Mouse (Mus musculus): ENCODE results near the gene Rnf17. TPM values are rescaled to one million over a fixed set of nuclear protein-coding genes. Genes with fewer than 3 reads are reported as not detected.
A peak's percentile ranks its signal among the peaks of the same experiment; 100 is the strongest.

Rnf17 gene
- 1.3 and 2.1 TPM in 2 replicates for polyA plus RNA-seq (2014; fragmentation: Nextera tagmentation; extraction: Ambion mirVana)

- Histone ChIP-seq H3K27ac (ENCODE audit: low read depth) (no peak within 1 kb of the TSS), H3K4me1 (replicated peaks; ENCODE audit: control insufficient read depth, insufficient read depth, low read length) (no peaks in the 10 kb centered on the region), H3K4me2 (ENCODE audit: low read length) (no peak within 1 kb of the TSS), H3K36me3 (ENCODE audit: control insufficient read depth, insufficient read depth, low read length) (no peaks in the 10 kb centered on the region), H3K9ac (ENCODE audit: low read length) (no peak within 1 kb of the TSS), H3K4me3 (ENCODE audit: low read depth, low read length) (no peak within 1 kb of the TSS), H3K9me3 (ENCODE audit: control insufficient read depth, low read length) (no peaks in the 10 kb centered on the region), H3K27me3 (replicated peaks; ENCODE audit: control insufficient read depth, insufficient read depth, low read length) (no peaks in the 10 kb centered on the region)
- DNase-seq (ENCODE audit: low spot score) (no peak), ATAC-seq (replicated peaks; ENCODE audit: low FRiP score, low TSS enrichment, low read depth) (no peak)
- 70% methylated on average over 34 of the region's 34 CpGs for WGBS
Observed at GRCm38 (mm10) chr14:56402311-56403071, at the start of gene Rnf17. TSS of gene Rnf17 (plus strand) at chr14:56402581.

DNA sequence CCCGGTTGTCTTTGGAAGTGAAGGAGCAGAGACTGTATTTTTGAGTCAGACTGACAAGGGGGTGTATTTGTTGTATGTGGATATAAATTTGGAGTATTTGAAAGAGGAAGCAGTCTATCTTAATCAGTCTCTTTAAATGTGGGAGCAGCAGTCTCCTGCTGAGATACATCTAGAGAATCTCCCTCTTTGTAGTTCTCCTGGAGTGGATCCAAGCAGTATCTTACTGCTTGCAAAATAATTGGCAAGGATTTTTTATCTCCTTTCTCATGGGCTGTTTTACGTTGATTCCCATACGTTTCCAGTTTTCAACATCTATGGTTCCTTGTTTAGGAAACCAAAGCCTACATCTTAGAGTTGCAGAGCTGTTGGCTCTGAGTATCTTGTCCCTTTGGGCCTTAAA, 47.6 kb upstream of the Rnf17 start:
- DNase-seq (ENCODE audit: low spot score) = no peak
- no peak for ATAC-seq (replicated peaks; ENCODE audit: low FRiP score, low TSS enrichment, low read depth)
- WGBS = 71% methylated on average over 3 of the region's 3 CpGs
- no peak overlapping the region for H3K4me3 ChIP-seq (ENCODE audit: low read depth, low read length)
- H3K4me1 ChIP-seq (replicated peaks; ENCODE audit: control insufficient read depth, insufficient read depth, low read length) = no peaks in the 10 kb centered on the region
- no peak overlapping the region for H3K27ac ChIP-seq (ENCODE audit: low read depth)
- no peak overlapping the region for H3K4me2 ChIP-seq (ENCODE audit: low read length)
- H3K9me3 ChIP-seq (ENCODE audit: control insufficient read depth, low read length) = no peaks in the 10 kb centered on the region
- no peaks in the 10 kb centered on the region for H3K27me3 ChIP-seq (replicated peaks; ENCODE audit: control insufficient read depth, insufficient read depth, low read length)
- H3K9ac ChIP-seq (ENCODE audit: low read length) = no peak overlapping the region
- no peaks in the 10 kb centered on the region for H3K36me3 ChIP-seq (ENCODE audit: control insufficient read depth, insufficient read depth, low read length)

- Histone ChIP-seq H3K9me3 (ENCODE audit: control insufficient read depth, low read length) (no peaks in the 10 kb centered on the region), H3K27me3 (replicated peaks; ENCODE audit: control insufficient read depth, insufficient read depth, low read length) (no peaks in the 10 kb centered on the region), H3K9ac (ENCODE audit: low read length) (no peak overlapping the region), H3K27ac (ENCODE audit: low read depth) (no peak overlapping the region), H3K4me1 (replicated peaks; ENCODE audit: control insufficient read depth, insufficient read depth, low read length) (no peaks in the 10 kb centered on the region), H3K4me2 (ENCODE audit: low read length) (no peak overlapping the region), H3K36me3 (ENCODE audit: control insufficient read depth, insufficient read depth, low read length) (no peaks in the 10 kb centered on the region), H3K4me3 (ENCODE audit: low read depth, low read length) (no peak overlapping the region)
- WGBS = 54% methylated on average over 8 of the region's 8 CpGs
- no peak for ATAC-seq (replicated peaks; ENCODE audit: low FRiP score, low TSS enrichment, low read depth)
- no peak for DNase-seq (ENCODE audit: low spot score)
Observed at GRCm38 (mm10) chr14:56355396-56355795, 47.0 kb upstream of the Rnf17 start.

GRCm38 (mm10) chr14:56356196-56356595, 46.2 kb upstream of the Rnf17 start:
- Histone ChIP-seq H3K9ac (ENCODE audit: low read length) (no peak overlapping the region), H3K36me3 (ENCODE audit: control insufficient read depth, insufficient read depth, low read length) (no peaks in the 10 kb centered on the region), H3K27ac (ENCODE audit: low read depth) (no peak overlapping the region), H3K27me3 (replicated peaks; ENCODE audit: control insufficient read depth, insufficient read depth, low read length) (no peaks in the 10 kb centered on the region), H3K4me1 (replicated peaks; ENCODE audit: control insufficient read depth, insufficient read depth, low read length) (no peaks in the 10 kb centered on the region), H3K4me2 (ENCODE audit: low read length) (no peak overlapping the region), H3K4me3 (ENCODE audit: low read depth, low read length) (no peak overlapping the region), H3K9me3 (ENCODE audit: control insufficient read depth, low read length) (no peaks in the 10 kb centered on the region)
- 88% methylated on average over 6 of the region's 6 CpGs for WGBS
- ATAC-seq (replicated peaks; ENCODE audit: low FRiP score, low TSS enrichment, low read depth) (no peak), DNase-seq (ENCODE audit: low spot score) (no peak)

DNA sequence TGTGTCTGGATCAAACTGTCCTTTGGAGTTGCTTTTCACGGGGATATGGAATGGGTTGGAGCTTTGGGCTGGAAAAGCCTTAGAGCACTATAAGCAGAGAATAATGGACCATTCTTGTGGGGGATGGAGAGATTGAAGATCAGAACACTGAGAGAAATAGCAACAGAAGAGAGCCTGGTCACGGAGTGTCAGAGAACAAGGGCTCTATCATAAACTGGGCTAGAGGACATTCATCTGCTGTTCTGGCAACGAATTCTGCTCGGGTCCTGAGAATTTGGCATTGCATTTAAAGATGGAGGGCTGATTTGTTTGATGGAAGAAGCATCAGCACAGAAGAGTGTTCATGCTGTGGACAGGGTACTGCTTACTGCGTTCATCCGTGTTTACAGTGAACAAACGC, 44.0 kb upstream of the Rnf17 start:
- Histone ChIP-seq H3K4me2 (ENCODE audit: low read length) (no peak overlapping the region), H3K36me3 (ENCODE audit: control insufficient read depth, insufficient read depth, low read length) (no peaks in the 10 kb centered on the region), H3K4me1 (replicated peaks; ENCODE audit: control insufficient read depth, insufficient read depth, low read length) (no peaks in the 10 kb centered on the region), H3K27me3 (replicated peaks; ENCODE audit: control insufficient read depth, insufficient read depth, low read length) (peaks cover under 1% of the 10 kb centered on the region; the same call in 1 of the 2 replicates), H3K9ac (ENCODE audit: low read length) (no peak overlapping the region), H3K9me3 (ENCODE audit: control insufficient read depth, low read length) (no peaks in the 10 kb centered on the region), H3K27ac (ENCODE audit: low read depth) (no peak overlapping the region), H3K4me3 (ENCODE audit: low read depth, low read length) (no peak overlapping the region)
- DNase-seq (ENCODE audit: low spot score) (no peak), ATAC-seq (replicated peaks; ENCODE audit: low FRiP score, low TSS enrichment, low read depth) (no peak)
- 77% methylated on average over 7 of the region's 7 CpGs for WGBS

- Histone ChIP-seq H3K27ac (ENCODE audit: low read depth) (no peak overlapping the region), H3K36me3 (ENCODE audit: control insufficient read depth, insufficient read depth, low read length) (no peaks in the 10 kb centered on the region), H3K9me3 (ENCODE audit: control insufficient read depth, low read length) (no peaks in the 10 kb centered on the region), H3K4me3 (ENCODE audit: low read depth, low read length) (no peak overlapping the region), H3K27me3 (replicated peaks; ENCODE audit: control insufficient read depth, insufficient read depth, low read length) (peaks cover 7% of the 10 kb centered on the region), H3K4me1 (replicated peaks; ENCODE audit: control insufficient read depth, insufficient read depth, low read length) (no peaks in the 10 kb centered on the region), H3K4me2 (ENCODE audit: low read length) (no peak overlapping the region), H3K9ac (ENCODE audit: low read length) (no peak overlapping the region)
- DNase-seq (ENCODE audit: low spot score) = no peak
- no peak for ATAC-seq (replicated peaks; ENCODE audit: low FRiP score, low TSS enrichment, low read depth)
- WGBS = 79% methylated on average over 6 of the region's 6 CpGs
Observed at GRCm38 (mm10) chr14:56359131-56359530, 43.2 kb upstream of the Rnf17 start.

- H3K9ac ChIP-seq (ENCODE audit: low read length) = no peak within 1 kb of the TSS
- WGBS = under 1% methylated on average over 48 of the region's 48 CpGs
Observed at GRCm38 (mm10) chr14:56364711-56365237, 37.6 kb upstream of the Rnf17 start, which contains the start of gene Atp12a. TSS of gene Atp12a (plus strand) at chr14:56365068.

GRCm38 (mm10) chr14:56365292-56365691, 37.1 kb upstream of the Rnf17 start:
- H3K4me1 ChIP-seq (replicated peaks; ENCODE audit: control insufficient read depth, insufficient read depth, low read length) = 0 out of 2 replicates have a peak, but pooled peaks cover 3% of the 10 kb centered on the region
- 32% methylated on average over 8 of the region's 8 CpGs for WGBS
- H3K9ac ChIP-seq (ENCODE audit: low read length) = no peak overlapping the region
- H3K27ac ChIP-seq (ENCODE audit: low read depth) = no peak overlapping the region
- H3K4me2 ChIP-seq (ENCODE audit: low read length) = peak overlapping the region; percentile 70
- DNase-seq (ENCODE audit: low spot score) (no peak), ATAC-seq (replicated peaks; ENCODE audit: low FRiP score, low TSS enrichment, low read depth) (no peak)
- H3K27me3 ChIP-seq (replicated peaks; ENCODE audit: control insufficient read depth, insufficient read depth, low read length) = peaks cover 45% of the 10 kb centered on the region
- peak overlapping the region; percentile 39 for H3K4me3 ChIP-seq (ENCODE audit: low read depth, low read length)
- no peaks in the 10 kb centered on the region for H3K36me3 ChIP-seq (ENCODE audit: control insufficient read depth, insufficient read depth, low read length)
- H3K9me3 ChIP-seq (ENCODE audit: control insufficient read depth, low read length) = no peaks in the 10 kb centered on the region

More at GRCm38 (mm10) chr14:56364711-56365237, 37.6 kb upstream of the Rnf17 start, which contains the start of gene Atp12a:
- Histone ChIP-seq H3K27ac (ENCODE audit: low read depth) (no peak within 1 kb of the TSS), H3K4me3 (ENCODE audit: low read depth, low read length) (peak within 1 kb of the TSS; percentile 39), H3K36me3 (ENCODE audit: control insufficient read depth, insufficient read depth, low read length) (no peaks in the 10 kb centered on the region), H3K9me3 (ENCODE audit: control insufficient read depth, low read length) (no peaks in the 10 kb centered on the region), H3K4me1 (replicated peaks; ENCODE audit: control insufficient read depth, insufficient read depth, low read length) (0 out of 2 replicates have a peak, but pooled peaks cover 3% of the 10 kb centered on the region), H3K4me2 (ENCODE audit: low read length) (peak within 1 kb of the TSS; percentile 70), H3K27me3 (replicated peaks; ENCODE audit: control insufficient read depth, insufficient read depth, low read length) (peaks cover 45% of the 10 kb centered on the region)
- DNase-seq (ENCODE audit: low spot score) (peak; percentile 66), ATAC-seq (replicated peaks; ENCODE audit: low FRiP score, low TSS enrichment, low read depth) (peak; percentile 58; the same call in 1 of the 2 replicates)
